Mouse (Mus musculus) monocyte, adult 2 months (primary cell): ENCODE results near the gene Adora2a.
"Not testable (repeated sequence)": the region's sequence is repeated elsewhere in the genome, so short reads cannot be mapped to it uniquely, and the experiment has no call there.

Experiments used
- DNase-seq, 2 experiments: peaks; one replicate each; pipeline ENCODE4 v3.0.0; 2022; ENCODE audit warnings: low spot score in 2 of 2, low read depth in 1 of 2

The Adora2a gene

GRCm38 (mm10) chr10:75316872-75316907, at the start of gene Adora2a:
TSS of gene Adora2a (plus strand) at chr10:75316877.
- no peak for DNase-seq

GRCm38 (mm10) chr10:75273020-75273419, 43.7 kb upstream of the Adora2a start:
- DNase-seq = no peak

GRCm38 (mm10) chr10:75276427-75277013, 40.2 kb upstream of the Adora2a start:
- no peak for DNase-seq

GRCm38 (mm10) chr10:75277501-75277900, 39.2 kb upstream of the Adora2a start:
- DNase-seq = no peak

GRCm38 (mm10) chr10:75282648-75283047, 34.0 kb upstream of the Adora2a start:
- DNase-seq = peak; percentile 60 to 61

GRCm38 (mm10) chr10:75283821-75284220, 32.9 kb upstream of the Adora2a start:
- DNase-seq = no peak

- DNase-seq = no peak
Measured at GRCm38 (mm10) chr10:75288579-75288978, 28.1 kb upstream of the Adora2a start.

- DNase-seq = no peak
Measured at GRCm38 (mm10) chr10:75289392-75289791, 27.3 kb upstream of the Adora2a start.

- no peak for DNase-seq
Measured at GRCm38 (mm10) chr10:75290650-75291049, 26.0 kb upstream of the Adora2a start.

- DNase-seq = no peak
Measured at GRCm38 (mm10) chr10:75291338-75291737, 25.3 kb upstream of the Adora2a start.

- not testable (repeated sequence) for DNase-seq
Measured at GRCm38 (mm10) chr10:75292206-75292605, 24.5 kb upstream of the Adora2a start.

- no peak for DNase-seq
Measured at GRCm38 (mm10) chr10:75293288-75293687, 23.4 kb upstream of the Adora2a start.

- no peak for DNase-seq
Measured at GRCm38 (mm10) chr10:75294362-75294761, 22.3 kb upstream of the Adora2a start.

- no peak for DNase-seq
Measured at GRCm38 (mm10) chr10:75294926-75295325, 21.8 kb upstream of the Adora2a start.

GRCm38 (mm10) chr10:75298608-75299007, 18.1 kb upstream of the Adora2a start:
- no peak for DNase-seq

GRCm38 (mm10) chr10:75299785-75300418, 16.8 kb upstream of the Adora2a start:
- DNase-seq = peak; percentile 83 to 89

- no peak for DNase-seq
Measured at GRCm38 (mm10) chr10:75301195-75301806, 15.4 kb upstream of the Adora2a start.

GRCm38 (mm10) chr10:75301937-75302336, 14.7 kb upstream of the Adora2a start:
- DNase-seq = no peak

- DNase-seq = no peak
Measured at GRCm38 (mm10) chr10:75302536-75302935, 14.1 kb upstream of the Adora2a start.

- DNase-seq = no peak
Measured at GRCm38 (mm10) chr10:75303324-75304048, 13.2 kb upstream of the Adora2a start.

- DNase-seq = no peak
Measured at GRCm38 (mm10) chr10:75304049-75304405, 12.7 kb upstream of the Adora2a start.

GRCm38 (mm10) chr10:75304413-75304812, 12.3 kb upstream of the Adora2a start:
- no peak for DNase-seq

- DNase-seq = no peak
Measured at GRCm38 (mm10) chr10:75307130-75307529, 9.5 kb upstream of the Adora2a start.
